Mouse (Mus musculus): ENCODE results near the gene Izumo1.
A peak's percentile ranks its signal among the peaks of the same experiment; 100 is the strongest.

- TF ChIP-seq POLR2A (IDR thresholded peaks at IDR 0.05; ENCODE audit: insufficient read depth, low read length): no peak
- TF ChIP-seq CTCF (IDR thresholded peaks at IDR 0.05; ENCODE audit: low read depth, low read length): no peak
- peak; percentile 56; the same call in 1 of the 2 replicates for TF ChIP-seq EP300 (IDR thresholded peaks at IDR 0.05; ENCODE audit: insufficient read depth, low read depth, low read length)
These were observed 22.4 kb upstream of the Izumo1 start for GRCm38 (mm10) chr7:45598960-45599879.

Measured in ES-Bruce4 (cell line).